Mouse (Mus musculus) myocyte (in vitro differentiated cells): ENCODE measurements around the gene 3110040M04Rik. TPM values are rescaled to one million over a fixed set of nuclear protein-coding genes. Genes with fewer than 3 reads are reported as not detected.
"Not testable (repeated sequence)": the region's sequence is repeated elsewhere in the genome, so short reads cannot be mapped to it uniquely, and the experiment has no call there.

Source experiments
- H3K27me3 ChIP-seq: one replicate; pipeline ENCODE4 v1.6.1; 2011; ENCODE audit not compliant: control insufficient read depth, insufficient read depth, insufficient read length
- H3K36me3 ChIP-seq: one replicate; pipeline ENCODE4 v1.6.1; 2011; ENCODE audit not compliant: control insufficient read depth, insufficient read depth
- H3K4me2 ChIP-seq: one replicate; pipeline ENCODE4 v1.6.1; 2011; ENCODE audit warnings: low read depth, control low read depth
- H3K4me3 ChIP-seq: one replicate; pipeline ENCODE4 v1.5.1; 2011; ENCODE audit warnings: mild to moderate bottlenecking, control low read depth, moderate library complexity
- H3K79me2 ChIP-seq: one replicate; pipeline ENCODE4 v1.6.1; 2011; ENCODE audit not compliant: control insufficient read depth, insufficient read depth
- H3ac ChIP-seq: one replicate; pipeline ENCODE4 v1.6.1; 2011; ENCODE audit not compliant: control insufficient read depth, insufficient read length
- CEBPB ChIP-seq: IDR thresholded peaks from 2 replicates; pipeline ENCODE4 v1.6.1; 2011; ENCODE audit warnings: mild to moderate bottlenecking, moderate library complexity; ENCODE audit not compliant: poor library complexity, insufficient read depth, severe bottlenecking
- E2F4 ChIP-seq: IDR thresholded peaks from one replicate; pipeline ENCODE4 v1.6.1; 2011; ENCODE audit warnings: mild to moderate bottlenecking, control low read depth, moderate library complexity; ENCODE audit not compliant: insufficient read depth
- MAX ChIP-seq: IDR thresholded peaks from one replicate; pipeline ENCODE4 v1.6.1; 2011; ENCODE audit warnings: low read depth, mild to moderate bottlenecking, control low read depth
- MYOD1 ChIP-seq, 3 experiments: IDR thresholded peaks; one replicate each; pipeline ENCODE4 v1.6.1; 2011; ENCODE audit warnings: control low read depth in 2 of 3, low read depth in 2 of 3, mild to moderate bottlenecking in 2 of 3, moderate library complexity in 1 of 3; ENCODE audit not compliant: insufficient read length in 2 of 3, control insufficient read depth in 1 of 3
- MYOG ChIP-seq, 3 experiments: IDR thresholded peaks; one replicate each; pipeline ENCODE4 v1.6.1; 2011; ENCODE audit warnings: control low read depth in 2 of 3, low read depth in 2 of 3, mild to moderate bottlenecking in 2 of 3; ENCODE audit not compliant: insufficient read length in 2 of 3, control insufficient read depth in 1 of 3, insufficient read depth in 1 of 3
- POLR2A ChIP-seq: IDR thresholded peaks from one replicate; pipeline ENCODE4 v1.6.1; 2011; ENCODE audit warnings: low read depth, mild to moderate bottlenecking, control low read depth, moderate library complexity; ENCODE audit not compliant: insufficient read length
- POLR2AphosphoS2 ChIP-seq: IDR thresholded peaks from one replicate; pipeline ENCODE4 v1.6.1; 2011; ENCODE audit warnings: low read depth, control low read depth; ENCODE audit not compliant: insufficient read length
- REST ChIP-seq: IDR thresholded peaks from one replicate; pipeline ENCODE4 v1.6.1; 2011; ENCODE audit warnings: mild to moderate bottlenecking, control low read depth, moderate library complexity; ENCODE audit not compliant: insufficient read depth, insufficient read length
- SRF ChIP-seq: IDR thresholded peaks from one replicate; pipeline ENCODE4 v1.6.1; 2011; ENCODE audit warnings: low read depth; ENCODE audit not compliant: control insufficient read depth, insufficient read length
- TCF12 ChIP-seq: IDR thresholded peaks from one replicate; pipeline ENCODE4 v1.6.1; 2011; ENCODE audit warnings: mild to moderate bottlenecking, control low read depth; ENCODE audit not compliant: poor library complexity, insufficient read depth, severe bottlenecking
- TCF3 ChIP-seq: IDR thresholded peaks from one replicate; pipeline ENCODE4 v1.6.1; 2011; ENCODE audit warnings: low read depth, control low read depth; ENCODE audit not compliant: insufficient read length
- USF1 ChIP-seq: IDR thresholded peaks from one replicate; pipeline ENCODE4 v1.6.1; 2011; ENCODE audit warnings: low read depth, mild to moderate bottlenecking, control low read depth, moderate library complexity
- polyA plus RNA-seq: library from polyadenylated mRNA; unstranded; fragments of >200 nt; fragmentation: generic; extraction: Trizol; gene quantifications from one replicate; pipeline ENCODE4 v1.2.1, GENCODE M21; 2012; ENCODE audit warnings: missing spikeins

3110040M04Rik gene
- polyA plus RNA-seq, 1 experiment, result 0.30 TPM

DNA sequence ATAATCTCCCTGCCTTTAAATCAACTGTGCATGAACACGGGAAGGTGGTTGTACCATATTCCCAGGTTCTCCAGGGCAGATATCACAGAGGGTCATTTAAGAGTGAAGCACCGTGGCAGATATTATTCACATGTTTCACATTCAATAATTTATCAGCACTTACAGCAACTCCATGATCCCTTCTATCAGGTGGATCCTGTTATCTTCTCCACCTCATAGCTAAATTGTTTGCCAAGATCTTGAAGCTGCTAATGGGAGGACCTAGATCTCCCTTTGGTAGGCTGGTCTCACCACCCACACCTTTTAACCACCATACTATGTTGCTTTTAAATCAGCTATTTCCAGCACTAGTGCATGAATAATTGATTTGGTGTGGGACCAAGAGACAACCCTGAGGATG, 23.8 kb upstream of the 3110040M04Rik start:
- Histone ChIP-seq H3K4me3 (no peak overlapping the region), H3K79me2 (no peaks in the 10 kb centered on the region), H3K4me2 (no peak overlapping the region), H3K36me3 (no peaks in the 10 kb centered on the region), H3ac (no peak overlapping the region), H3K27me3 (no peaks in the 10 kb centered on the region)
- TF ChIP-seq MYOG (IDR thresholded peaks at IDR 0.05; ENCODE audit: control insufficient read depth in 1 of 3, insufficient read depth in 1 of 3, insufficient read length in 2 of 3, low read depth in 2 of 3) (no peak), POLR2AphosphoS2 (no peak), MAX (no peak), SRF (no peak), TCF3 (no peak), CEBPB (no peak), REST (no peak), E2F4 (no peak), USF1 (no peak), MYOD1 (IDR thresholded peaks at IDR 0.05; ENCODE audit: control insufficient read depth in 1 of 3, insufficient read length in 2 of 3, low read depth in 2 of 3) (no peak), TCF12 (no peak), POLR2A (no peak)

DNA sequence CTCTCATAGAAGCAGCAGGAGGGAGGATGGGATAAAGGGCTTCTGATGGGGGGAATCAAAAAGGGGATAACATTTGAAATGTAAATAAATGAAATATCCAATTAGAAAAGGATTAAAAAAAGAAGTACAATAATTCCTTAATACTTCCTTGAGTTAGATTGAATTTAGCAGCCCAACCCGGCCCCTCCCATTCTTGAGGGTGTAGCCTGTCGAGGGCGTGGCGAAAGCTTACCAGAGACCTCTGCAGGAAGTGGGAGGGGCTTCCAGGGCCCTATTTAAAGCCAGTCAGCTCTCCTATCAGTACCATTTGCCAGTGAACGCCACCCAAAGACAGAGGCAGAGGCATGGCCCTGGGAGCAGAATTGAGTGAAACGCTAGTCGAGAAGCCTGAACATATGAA, 21.7 kb upstream of the 3110040M04Rik start, which contains the start of gene Gm47985:
Gene Gm47985 (plus strand): TSS at position 272 of the 400 bp plus-strand sequence.
- H3K79me2 ChIP-seq, H3K27me3 ChIP-seq, H3K4me2 ChIP-seq, H3K36me3 ChIP-seq, H3ac ChIP-seq, H3K4me3 ChIP-seq: not testable (repeated sequence)

DNA sequence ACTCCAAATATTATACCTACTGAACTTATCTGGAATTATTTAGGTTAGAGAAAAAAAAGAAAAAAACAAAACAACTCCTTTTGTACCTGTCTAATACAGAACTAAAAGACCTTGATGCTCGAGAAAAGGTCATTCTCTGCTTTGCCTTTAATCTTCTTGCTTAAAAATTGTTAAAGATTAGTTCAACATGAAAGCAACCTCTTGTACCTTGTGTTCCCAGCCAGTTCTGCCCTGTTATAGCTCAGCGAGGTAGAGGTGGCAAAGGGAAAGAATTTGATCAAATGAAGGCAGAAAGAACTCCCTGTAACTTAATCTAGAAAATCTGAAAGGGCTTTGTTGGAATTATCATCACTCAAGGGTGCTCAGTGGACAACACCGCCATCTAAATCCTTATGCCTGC, 17.7 kb upstream of the 3110040M04Rik start:
- H3ac ChIP-seq, H3K4me3 ChIP-seq, H3K36me3 ChIP-seq, H3K27me3 ChIP-seq, H3K79me2 ChIP-seq, H3K4me2 ChIP-seq: not testable (repeated sequence)

GRCm38 (mm10) chr1:151186879-151187424, 17.0 kb upstream of the 3110040M04Rik start:
- H3K4me2 ChIP-seq, H3ac ChIP-seq, H3K27me3 ChIP-seq, H3K36me3 ChIP-seq, H3K79me2 ChIP-seq, H3K4me3 ChIP-seq: not testable (repeated sequence)

DNA sequence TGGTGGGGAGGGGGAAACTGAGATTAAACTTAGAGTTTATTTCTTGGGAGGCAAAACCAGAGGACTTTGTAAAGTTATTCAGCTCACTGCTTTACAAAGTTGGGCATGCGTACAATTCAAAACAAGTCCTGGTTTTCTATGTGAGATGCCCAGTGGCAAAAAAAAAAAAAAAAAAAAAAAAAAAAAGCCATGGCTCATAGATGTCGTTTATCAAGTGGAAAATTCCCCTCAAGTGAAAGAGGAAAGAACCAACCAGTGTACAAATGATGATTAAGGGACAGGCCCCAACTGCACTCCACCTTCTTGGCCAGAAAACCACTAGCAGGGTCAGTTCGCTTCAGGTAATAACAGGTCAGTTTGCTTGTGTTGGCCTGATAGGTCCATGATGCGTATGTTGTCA, 15.5 kb upstream of the 3110040M04Rik start:
- no peak overlapping the region for H3ac ChIP-seq
- H3K36me3 ChIP-seq, result no peaks in the 10 kb centered on the region
- H3K79me2 ChIP-seq, result no peaks in the 10 kb centered on the region
- no peaks in the 10 kb centered on the region for H3K27me3 ChIP-seq
- no peak overlapping the region for H3K4me2 ChIP-seq
- TF ChIP-seq TCF12 (no peak), USF1 (no peak), CEBPB (no peak), POLR2A (no peak), MAX (no peak), REST (no peak)
- no peak overlapping the region for H3K4me3 ChIP-seq

GRCm38 (mm10) chr1:151192075-151192474, 11.8 kb upstream of the 3110040M04Rik start, which contains the start of gene Gm8947:
Gm8947 (plus strand) TSS chr1:151192376.
- H3ac ChIP-seq, H3K4me2 ChIP-seq, H3K79me2 ChIP-seq, H3K36me3 ChIP-seq, H3K4me3 ChIP-seq, H3K27me3 ChIP-seq: not testable (repeated sequence)

GRCm38 (mm10) chr1:151192739-151193138, 11.2 kb upstream of the 3110040M04Rik start:
- H3ac ChIP-seq, H3K4me2 ChIP-seq, H3K4me3 ChIP-seq, H3K36me3 ChIP-seq, H3K27me3 ChIP-seq, H3K79me2 ChIP-seq: not testable (repeated sequence)

DNA sequence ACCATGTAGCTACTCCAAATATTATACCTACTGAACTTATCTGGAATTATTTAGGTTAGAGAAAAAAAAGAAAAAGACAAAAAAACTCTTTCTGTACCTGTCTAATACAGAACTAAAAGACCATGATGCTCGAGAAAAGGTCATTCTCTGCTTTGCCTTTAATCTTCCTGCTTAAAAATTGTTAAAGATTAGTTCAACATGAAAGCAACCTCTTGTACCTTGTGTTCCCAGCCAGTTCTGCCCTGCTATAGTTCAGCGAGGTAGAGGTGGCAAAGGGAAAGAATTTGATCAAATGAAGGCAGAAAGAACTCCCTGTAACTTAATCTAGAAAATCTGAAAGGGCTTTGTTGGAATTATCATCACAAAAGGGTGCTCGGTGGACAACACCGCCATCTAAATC, 7.9 kb upstream of the 3110040M04Rik start:
- not testable (repeated sequence) for H3K79me2 ChIP-seq, H3K4me3 ChIP-seq, H3K4me2 ChIP-seq, H3ac ChIP-seq, H3K36me3 ChIP-seq, H3K27me3 ChIP-seq

- H3K79me2 ChIP-seq, H3K4me3 ChIP-seq, H3K4me2 ChIP-seq, H3ac ChIP-seq, H3K27me3 ChIP-seq, H3K36me3 ChIP-seq: not testable (repeated sequence)
Observed at GRCm38 (mm10) chr1:151196690-151197089, 7.2 kb upstream of the 3110040M04Rik start.

DNA sequence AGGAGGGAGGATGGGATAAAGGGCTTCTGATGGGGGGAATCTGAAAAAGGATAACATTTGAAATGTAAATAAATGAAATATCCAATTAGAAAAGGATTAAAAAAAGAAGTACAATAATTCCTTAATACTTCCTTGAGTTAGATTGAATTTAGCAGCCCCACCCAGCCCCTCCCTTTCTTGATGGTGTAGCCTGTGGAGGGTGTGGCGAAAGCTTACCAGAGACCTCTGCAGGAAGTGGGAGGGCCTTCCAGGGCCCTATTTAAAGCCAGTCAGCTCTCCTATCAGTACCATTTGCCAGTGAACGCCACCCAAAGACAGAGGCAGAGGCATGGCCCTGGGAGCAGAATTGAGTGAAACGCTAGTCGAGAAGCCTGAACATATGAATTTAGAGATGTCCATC, 5.8 kb upstream of the 3110040M04Rik start, which contains the start of gene Gm47995:
Gene Gm47995 (plus strand): TSS at position 329 of the 400 bp plus-strand sequence.
- not testable (repeated sequence) for H3ac ChIP-seq, H3K4me3 ChIP-seq, H3K4me2 ChIP-seq, H3K36me3 ChIP-seq, H3K27me3 ChIP-seq, H3K79me2 ChIP-seq
